Mouse (Mus musculus): ENCODE measurements around the gene Ap5m1. TPM values are rescaled to one million over a fixed set of nuclear protein-coding genes. Genes with fewer than 3 reads are reported as not detected.

Gene Ap5m1
- polyA plus RNA-seq (2014; fragmentation: Illumina TruSeq; extraction: RNeasy Lipid Tissue Mini Kit (QIAGEN cat#74804); ENCODE audit: low read depth, low replicate concordance) = 15.7 TPM

DNA sequence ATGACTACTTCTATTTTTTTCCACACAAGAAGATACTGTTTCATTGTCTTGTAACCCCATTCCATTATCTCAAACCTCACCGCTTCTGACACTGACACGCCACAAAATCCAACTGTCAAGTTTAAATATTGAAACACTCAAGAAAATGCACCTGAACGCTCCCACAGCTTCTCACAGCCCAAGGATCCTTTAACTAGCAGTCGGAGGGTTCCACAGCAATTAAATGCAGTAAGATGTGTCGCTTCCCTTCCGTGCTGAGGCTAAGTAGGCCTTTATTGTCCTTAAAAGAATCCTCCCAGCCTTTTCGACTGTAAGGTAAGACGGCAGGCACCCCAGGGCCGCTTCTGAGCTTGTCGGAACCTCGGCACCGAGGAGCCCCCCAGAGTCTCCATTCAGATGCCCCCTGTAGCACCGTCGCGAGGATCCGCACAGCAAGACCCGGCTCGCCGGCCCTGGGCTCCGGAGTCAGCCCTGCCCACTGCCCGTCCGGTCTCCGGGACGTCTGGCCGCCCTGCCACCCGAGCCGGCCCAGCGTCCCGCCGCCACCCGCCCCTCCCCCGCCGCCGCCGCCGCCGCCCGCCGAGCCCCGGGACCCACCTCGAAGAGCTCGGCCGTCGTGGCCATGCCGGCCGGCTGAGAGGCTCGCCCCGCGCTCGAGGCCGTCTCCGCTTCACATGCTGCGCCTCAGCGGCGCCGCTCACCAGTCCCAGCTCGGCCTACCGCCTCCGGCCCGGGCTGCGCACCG, at the start of gene Ap5m1:
TSS of gene Ap5m1 (plus strand) at position 569 of the 745 bp plus-strand sequence.

DNA sequence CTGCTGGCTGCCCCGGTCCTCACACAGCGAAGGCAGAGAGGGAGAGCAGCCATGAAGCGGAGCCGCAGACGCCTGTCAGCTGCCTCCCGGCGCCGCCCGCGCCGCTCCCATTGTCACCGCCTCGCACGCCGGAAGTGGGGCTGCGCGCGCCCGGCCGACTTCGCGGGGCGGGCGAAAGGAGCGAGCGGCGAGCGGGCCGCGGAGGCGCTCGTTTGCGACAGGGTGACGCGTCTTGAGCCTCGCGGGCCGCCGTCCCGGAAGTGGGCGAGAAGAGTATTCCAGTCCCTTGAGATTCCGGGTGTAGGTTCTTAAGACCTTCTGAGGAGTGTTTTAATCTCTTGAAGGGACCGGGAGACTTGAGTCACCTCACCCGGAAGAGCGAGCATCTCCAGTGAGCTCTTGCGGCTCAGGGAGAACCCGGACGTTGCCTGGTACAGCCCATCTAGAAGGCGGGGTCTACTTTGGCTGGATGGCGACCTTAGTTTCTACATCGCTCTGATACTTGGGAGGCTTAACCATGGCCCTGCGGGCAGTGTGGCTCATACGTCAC, 452 bp downstream of the Ap5m1 start, which contains the start of gene Exoc5:
TSS of gene Exoc5 (minus strand) at position 380 of the 550 bp plus-strand sequence.

Other genes with a start within 250 kb of the Ap5m1 start
- 19.2 TPM for gene Exoc5, start 556 bp downstream of the Ap5m1 start, polyA plus RNA-seq (2014; fragmentation: Illumina TruSeq; extraction: RNeasy Lipid Tissue Mini Kit (QIAGEN cat#74804); ENCODE audit: low read depth, low replicate concordance)
- gene Naa30, start 106.1 kb downstream of the Ap5m1 start, polyA plus RNA-seq (2014; fragmentation: Illumina TruSeq; extraction: RNeasy Lipid Tissue Mini Kit (QIAGEN cat#74804); ENCODE audit: low read depth, low replicate concordance) = 16.2 TPM
- 80.6 TPM for gene ccdc198, start 179.4 kb downstream of the Ap5m1 start, polyA plus RNA-seq (2014; fragmentation: Illumina TruSeq; extraction: RNeasy Lipid Tissue Mini Kit (QIAGEN cat#74804); ENCODE audit: low read depth, low replicate concordance)